Mouse (Mus musculus) CH12.LX (cell line): ENCODE results near the gene Pde4b.

ENCODE experiments used
- CTCF ChIP-seq, 2 experiments: IDR thresholded peaks in 1 of 2; conservative IDR thresholded peaks in 1 of 2; 2 replicates each; pipeline ENCODE4 v1.5.1; 2011 to 2012; ENCODE audit warnings: low read depth in 2 of 2, low read length in 2 of 2, improper control_type of control experiment in 1 of 2, inconsistent platforms in 1 of 2, mild to moderate bottlenecking in 1 of 2, moderate library complexity in 1 of 2
- MEF2A ChIP-seq: IDR thresholded peaks from 2 replicates; pipeline ENCODE4 v1.6.1; 2014; ENCODE audit warnings: low read depth, mild to moderate bottlenecking, inconsistent platforms, low read length, improper control_type of control experiment, borderline replicate concordance
- SIN3A ChIP-seq: IDR thresholded peaks from 2 replicates; pipeline ENCODE4 v1.6.1; 2012; ENCODE audit warnings: low read length, improper control_type of control experiment, inconsistent platforms

GRCm38 (mm10) chr4:102612596-102612995 lies 525.3 kb downstream of the Pde4b start:
- TF ChIP-seq MEF2A = no peak
- TF ChIP-seq CTCF (conservative IDR thresholded peaks at IDR 0.05 in 1 of 2, IDR thresholded peaks at IDR 0.05 in 1 of 2; ENCODE audit: low read depth in 2 of 2, low read length in 2 of 2) = no peak
- TF ChIP-seq SIN3A = no peak
